Mouse (Mus musculus): ENCODE measurements at regions not wholly inside any gene's neighbourhood (a gene's known extent, or its start where the extent isn't known, plus 50 kb on each side); places are given as distances from the start of the nearest gene placed in this dataset.

- in situ Hi-C loops (cut with MboI, MseI): no loop called here
Observed at GRCm38 (mm10) chr13:84646899-84647298, 424.8 kb downstream of the Tmem161b start.

DNA sequence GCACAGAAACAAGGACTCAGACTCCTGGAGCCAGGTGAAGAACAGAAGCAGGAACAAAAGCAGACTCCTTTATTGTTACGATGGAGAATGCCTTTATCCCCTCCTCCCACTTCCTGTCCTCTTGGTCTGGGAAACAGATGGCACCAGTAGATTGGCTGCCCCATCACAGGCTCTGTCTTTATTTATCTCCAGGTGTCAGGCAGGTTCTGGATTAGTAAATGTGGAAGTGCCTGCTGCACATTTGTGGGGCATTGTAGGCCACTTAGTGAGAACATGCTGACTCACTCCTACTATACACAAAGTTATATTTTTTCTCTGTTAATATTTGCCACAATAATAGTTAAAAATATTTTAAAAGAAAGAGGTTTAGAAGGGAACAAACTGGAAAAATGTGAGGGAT lies 426.0 kb downstream of the Tmem161b start:
- in situ Hi-C loops (cut with MboI, MseI): no loop called here

DNA sequence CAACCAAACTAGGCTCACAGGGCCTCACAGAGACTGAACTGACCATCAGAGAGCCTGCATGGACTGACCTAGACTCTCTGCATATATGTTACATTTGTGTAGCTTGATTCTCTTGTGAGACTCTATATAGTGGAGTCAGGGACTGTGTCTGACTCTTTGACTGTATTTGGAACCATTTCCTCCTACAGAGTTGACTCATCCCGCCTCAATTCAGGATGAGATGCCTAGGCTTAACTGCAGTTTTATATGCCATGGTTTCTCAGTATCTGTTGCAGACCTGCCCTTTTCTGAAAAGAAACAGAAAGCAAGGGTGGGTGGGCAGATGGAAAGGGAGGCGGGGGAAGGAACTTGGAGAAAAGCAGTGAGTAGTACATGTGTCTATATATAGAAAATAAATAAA lies 441.9 kb downstream of the Tmem161b start:
- in situ Hi-C loops (cut with MboI, MseI): no loop called here

DNA sequence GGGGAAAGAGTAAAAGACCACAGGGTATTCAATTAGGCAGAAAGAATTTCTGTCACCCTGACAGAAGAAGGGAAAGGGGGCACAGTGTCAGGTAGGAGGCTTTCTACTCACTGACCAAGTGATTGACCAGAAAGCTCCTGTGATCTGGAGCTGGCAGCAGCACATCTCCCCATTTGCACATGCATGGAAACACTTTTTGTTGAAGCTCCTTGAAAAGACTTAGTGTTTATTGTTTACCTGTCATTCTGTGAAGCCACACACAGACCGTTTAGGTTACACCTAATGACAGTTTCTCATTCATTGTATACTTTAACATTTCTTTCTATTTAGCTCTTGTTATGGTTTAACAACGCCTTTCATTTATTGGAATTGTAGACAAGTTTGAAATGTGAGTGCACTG lies 458.9 kb downstream of the Tmem161b start:
- in situ Hi-C loops (cut with MboI, MseI): no loop called here

DNA sequence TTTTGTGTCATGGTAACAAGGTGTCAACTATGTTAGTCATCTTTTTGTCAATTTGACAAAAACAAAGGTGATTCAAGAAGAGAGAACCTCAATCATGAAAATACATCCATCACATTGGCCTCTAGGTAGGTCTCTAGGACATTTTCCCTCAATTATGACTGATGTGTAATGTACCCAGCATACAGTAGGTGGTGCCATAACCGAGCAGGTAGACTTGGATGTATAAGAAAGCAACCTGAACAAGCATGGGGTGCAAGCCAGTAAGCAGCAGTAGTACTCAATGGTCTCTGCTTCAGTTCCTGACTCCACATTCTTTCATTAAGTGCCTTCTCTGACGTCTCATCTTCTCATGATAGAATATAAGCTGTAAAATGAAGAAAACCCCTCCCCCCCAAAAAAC lies 463.8 kb downstream of the Tmem161b start:
- in situ Hi-C loops (cut with MboI, MseI): no loop called here

DNA sequence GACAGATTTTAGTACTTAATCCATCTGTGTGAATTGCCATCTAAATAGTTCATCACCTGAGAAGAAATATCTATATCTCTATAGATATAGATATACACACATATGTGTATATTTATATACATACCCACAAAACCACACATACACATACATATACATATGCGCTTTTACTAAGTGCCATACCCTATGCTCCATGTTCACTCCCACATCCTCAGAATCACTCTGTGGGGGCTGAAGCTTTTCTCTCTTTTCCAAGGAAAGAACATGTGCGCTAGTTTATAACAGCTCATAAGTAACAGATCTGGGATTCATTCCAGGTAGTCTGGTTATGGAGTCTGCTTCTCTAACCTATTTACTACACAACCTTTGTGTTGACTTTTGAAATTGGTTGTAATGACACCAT lies 471.4 kb downstream of the Tmem161b start:
- in situ Hi-C loops (cut with MboI, MseI): no loop called here

- in situ Hi-C loops (cut with MboI, MseI): no loop called here
Observed at GRCm38 (mm10) chr13:84698472-84699080, 476.5 kb downstream of the Tmem161b start.

GRCm38 (mm10) chr13:84741231-84741630 lies 448.0 kb upstream of the Ccnh start:
- in situ Hi-C loops (cut with MboI, MseI): no loop called here

GRCm38 (mm10) chr13:84748331-84748730 lies 440.9 kb upstream of the Ccnh start:
- in situ Hi-C loops (cut with MboI, MseI): no loop called here

DNA sequence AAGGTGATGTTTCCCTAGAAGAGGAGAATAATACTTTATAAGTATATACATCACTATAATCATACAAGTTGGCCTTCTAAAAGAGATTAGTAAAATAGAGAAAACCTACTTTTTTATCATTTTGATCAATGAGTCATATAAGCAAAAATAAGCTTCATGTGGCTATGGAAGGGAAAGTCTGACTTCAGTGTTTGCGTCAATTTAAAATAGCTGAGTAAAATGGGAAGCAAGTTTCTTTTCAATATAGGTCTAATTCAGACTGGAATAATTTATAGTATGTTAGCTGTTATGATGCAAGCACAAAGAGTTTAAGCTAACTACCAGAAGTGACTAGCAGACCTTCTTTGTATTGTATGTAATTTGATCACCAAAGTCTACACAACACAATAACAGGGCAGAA lies 440.0 kb upstream of the Ccnh start:
- in situ Hi-C loops (cut with MboI, MseI): no loop called here

GRCm38 (mm10) chr13:84750136-84750535 lies 439.1 kb upstream of the Ccnh start:
- in situ Hi-C loops (cut with MboI, MseI): no loop called here

- in situ Hi-C loops (cut with MboI, MseI): no loop called here
Observed at GRCm38 (mm10) chr13:84751576-84752490, 437.4 kb upstream of the Ccnh start.

GRCm38 (mm10) chr13:84752491-84752820 lies 436.8 kb upstream of the Ccnh start:
- in situ Hi-C loops (cut with MboI, MseI): no loop called here

DNA sequence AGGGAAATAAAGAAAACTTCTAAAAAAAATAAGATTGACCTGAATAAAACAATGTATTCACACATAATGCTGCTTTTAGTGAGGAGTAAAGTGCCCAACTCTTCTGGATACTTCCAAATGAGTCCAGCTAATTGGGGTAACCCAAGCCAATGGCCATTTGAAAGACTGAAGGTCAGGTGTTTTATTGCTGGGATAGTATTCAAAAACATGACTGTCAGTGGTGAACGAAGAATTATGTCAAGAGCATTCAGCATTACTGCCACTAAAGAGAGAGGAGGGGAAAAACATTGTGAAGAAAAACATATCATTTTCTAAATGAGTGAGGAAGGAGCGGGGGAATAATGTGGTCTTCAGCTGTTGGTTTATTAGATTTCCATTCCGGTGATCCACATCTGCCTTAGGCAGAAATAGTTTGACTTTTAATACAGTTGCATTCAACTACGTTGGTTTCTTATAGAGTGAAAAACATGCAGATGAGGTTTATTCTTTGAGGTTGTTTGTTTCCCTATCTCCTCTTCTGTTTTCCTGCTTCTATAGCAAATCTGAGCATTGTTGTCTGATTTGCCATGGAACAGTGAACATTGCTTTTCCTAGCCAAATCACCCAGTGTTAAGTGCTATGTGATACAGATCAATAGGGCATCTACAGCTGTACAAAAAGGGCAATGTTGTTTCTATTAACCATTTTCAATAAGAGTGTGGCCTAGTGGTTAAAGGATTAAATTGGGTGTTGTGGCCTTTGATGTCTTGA lies 435.3 kb upstream of the Ccnh start:
- in situ Hi-C loops (cut with MboI, MseI): no loop called here

DNA sequence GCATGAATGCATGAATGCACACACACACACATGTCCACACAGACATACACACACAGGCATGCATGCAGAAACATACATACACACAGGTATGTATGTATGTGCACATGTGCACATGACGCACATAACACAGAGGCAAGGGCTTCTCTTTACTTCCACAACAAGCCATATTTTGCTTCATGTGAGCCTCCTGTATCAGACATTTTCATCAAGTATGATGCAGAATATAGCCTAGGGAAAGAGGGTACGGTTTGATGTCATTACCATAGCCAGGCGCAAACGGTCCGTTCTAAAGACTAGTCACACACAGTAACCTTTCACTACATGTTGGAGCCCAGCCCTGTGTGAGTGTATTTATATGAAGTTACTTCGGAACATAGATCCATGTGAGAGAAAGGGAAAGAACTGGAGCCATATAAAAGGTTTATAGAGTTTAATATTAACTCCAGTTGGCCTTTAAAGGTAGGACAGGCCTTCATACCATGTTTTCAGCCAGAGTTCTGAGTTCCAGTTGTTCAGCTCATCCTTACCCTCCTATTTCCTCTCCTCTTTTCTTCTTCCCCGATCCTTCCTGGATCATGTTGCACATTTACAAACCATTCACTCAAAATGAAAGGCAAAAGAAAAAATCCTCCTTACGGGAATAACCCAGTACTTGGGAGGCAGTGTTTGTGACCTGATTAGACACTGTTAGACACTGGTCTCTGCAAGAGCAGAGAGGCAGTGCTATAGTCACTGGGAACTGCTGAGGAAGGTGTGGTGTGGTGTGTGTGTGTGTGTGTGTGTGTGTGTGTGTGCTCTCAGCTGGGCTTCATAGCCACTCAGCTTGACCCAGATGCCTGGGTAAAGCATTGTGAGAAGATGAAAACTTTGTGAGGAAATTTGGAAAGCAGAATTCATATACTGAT lies 434.1 kb upstream of the Ccnh start:
- in situ Hi-C loops (cut with MboI, MseI): loop anchor here (5.0 kb wide), 1 partner anchor 1043 kb away; no protein-coding TSS in a partner anchor

GRCm38 (mm10) chr13:84756796-84757335 lies 432.3 kb upstream of the Ccnh start:
- in situ Hi-C loops (cut with MboI, MseI): loop anchor here (5.0 kb wide), 1 partner anchor 1045 kb away; no protein-coding TSS in a partner anchor

DNA sequence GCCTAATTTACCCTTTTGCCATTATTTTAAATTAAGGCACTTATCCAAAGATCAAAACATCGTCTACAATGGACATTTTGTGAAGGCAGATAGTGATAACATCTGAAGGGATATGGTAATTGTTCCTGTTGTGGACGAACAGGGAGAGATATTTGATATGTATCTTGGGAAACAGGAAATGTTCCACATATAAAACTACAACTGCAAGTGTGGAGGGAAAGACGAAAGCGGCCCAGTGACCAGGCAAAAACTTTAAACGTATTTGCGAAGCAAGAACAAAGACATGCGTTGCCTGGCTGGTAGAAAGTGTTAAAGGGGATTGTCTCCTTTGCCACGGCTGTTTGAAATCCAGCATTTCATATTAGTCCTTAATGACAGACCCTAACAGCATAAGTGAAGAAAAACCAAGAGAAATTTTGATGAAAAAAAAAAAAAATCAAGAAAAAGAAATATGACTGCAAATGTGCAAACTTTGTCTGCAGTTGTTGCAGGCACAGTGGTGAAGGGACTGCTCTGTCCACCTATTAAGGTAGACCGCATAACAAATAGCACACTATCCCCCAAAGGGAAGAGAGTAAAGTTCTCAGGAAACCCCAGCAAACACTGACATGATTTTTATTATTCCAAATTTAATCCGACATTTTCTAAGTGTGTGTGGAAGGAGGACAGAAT lies 431.2 kb upstream of the Ccnh start:
- in situ Hi-C loops (cut with MboI, MseI): loop anchor here (5.0 kb wide), 1 partner anchor 1046 kb away; no protein-coding TSS in a partner anchor

GRCm38 (mm10) chr13:84758568-84758900 lies 430.7 kb upstream of the Ccnh start:
- in situ Hi-C loops (cut with MboI, MseI): loop anchor here (5.0 kb wide), 1 partner anchor 1046 kb away; no protein-coding TSS in a partner anchor

DNA sequence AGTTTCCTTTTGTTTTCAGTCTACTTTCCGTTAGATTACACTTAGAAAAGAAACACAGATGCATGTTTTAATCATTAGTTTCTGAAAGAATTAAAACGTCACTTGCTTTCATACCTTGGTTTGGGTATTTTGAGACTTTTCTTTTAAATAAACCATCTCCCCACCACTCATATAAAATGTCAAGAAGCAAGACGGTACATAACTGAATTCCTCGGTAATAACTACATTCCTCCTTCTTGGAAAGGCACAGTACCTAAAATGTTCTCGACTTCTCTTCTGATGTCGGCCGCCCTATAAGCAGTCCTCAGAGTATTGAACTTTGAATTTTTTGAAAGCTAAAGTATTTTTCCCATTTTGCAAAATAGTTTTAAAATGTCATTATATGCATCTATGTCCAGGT lies 430.1 kb upstream of the Ccnh start:
- in situ Hi-C loops (cut with MboI, MseI): loop anchor here (5.0 kb wide), 1 partner anchor 1047 kb away; no protein-coding TSS in a partner anchor

DNA sequence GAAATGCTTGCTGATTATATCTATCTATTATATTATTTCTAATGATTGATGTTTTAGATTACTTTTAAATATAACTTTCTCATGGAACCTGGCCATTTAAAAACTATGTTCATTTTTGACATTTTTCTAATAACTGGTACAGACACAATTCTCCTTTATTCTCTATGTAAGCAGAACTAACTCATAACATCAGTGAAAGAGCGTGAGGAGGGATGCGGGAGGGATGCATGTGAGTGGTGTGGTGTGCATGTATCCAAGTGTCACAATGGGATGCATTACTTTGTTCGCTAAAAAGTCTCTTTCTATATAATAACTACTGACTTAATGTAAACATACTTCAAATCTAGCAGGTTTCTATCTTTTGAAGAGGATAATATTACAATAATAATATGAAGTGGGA lies 428.7 kb upstream of the Ccnh start:
- in situ Hi-C loops (cut with MboI, MseI): no loop called here

Data from regulatory T cell (primary cell).